Mouse (Mus musculus) embryonic facial prominence, embryonic 12.5 days (tissue): ENCODE data around the gene Aldh3a2. TPM values are rescaled to one million over a fixed set of nuclear protein-coding genes. Genes with fewer than 3 reads are reported as not detected.
"Not testable (repeated sequence)": the region's sequence is repeated elsewhere in the genome, so short reads cannot be mapped to it uniquely, and the experiment has no call there.

Experiments
- ATAC-seq: fragments of 200-750 bp; cut with Nextera tagmentation; 2 replicates; pipeline ENCODE4 v1.8.0; 2017; ENCODE audit not compliant: insufficient number of reproducible peaks, insufficient read depth, low FRiP score, low TSS enrichment
- H3K27ac ChIP-seq: fragments of 300-500 bp; sonication (generic); 2 replicates; pipeline ENCODE4 v1.5.1; 2016; ENCODE audit warnings: mild to moderate bottlenecking
- H3K27me3 ChIP-seq: fragments of 300-500 bp; sonication (generic); 2 replicates; pipeline ENCODE4 v1.6.1; 2016; ENCODE audit warnings: mild to moderate bottlenecking, moderate library complexity
- H3K36me3 ChIP-seq: fragments of 300-500 bp; sonication (generic); 2 replicates; pipeline ENCODE4 v1.6.1; 2016; ENCODE audit warnings: mild to moderate bottlenecking
- H3K4me1 ChIP-seq: fragments of 300-500 bp; sonication (generic); 2 replicates; pipeline ENCODE4 v1.6.1; 2016
- H3K4me2 ChIP-seq: fragments of 300-500 bp; sonication (generic); replicated peaks from 2 replicates; pipeline ENCODE4 v1.6.1; 2016; ENCODE audit warnings: mild to moderate bottlenecking, moderate library complexity
- H3K4me3 ChIP-seq: fragments of 300-500 bp; sonication (generic); 2 replicates; pipeline ENCODE4 v1.5.1; 2016; ENCODE audit warnings: mild to moderate bottlenecking
- H3K9ac ChIP-seq: fragments of 300-500 bp; sonication (generic); 2 replicates; pipeline ENCODE4 v1.6.1; 2016; ENCODE audit warnings: mild to moderate bottlenecking, moderate library complexity
- H3K9me3 ChIP-seq: fragments of 300-500 bp; sonication (generic); 2 replicates; pipeline ENCODE4 v1.6.1; 2016; ENCODE audit warnings: mild to moderate bottlenecking, moderate library complexity
- WGBS: fragments of 180-500 bp; shearing (Covaris S2); methylation state at CpG from one replicate; pipeline ENCODE4 v1.1.7; 2016; 5-methylcytosine and 5-hydroxymethylcytosine counted together
- polyA plus RNA-seq: library from polyadenylated mRNA; unstranded; fragments of >200 nt; fragmentation: Nextera tagmentation; extraction: Ambion mirVana; gene quantifications from 2 replicates; pipeline ENCODE4 v1.2.1, GENCODE M21; 2016

Gene Aldh3a2
- polyA plus RNA-seq, result 22.7 and 23.8 TPM in 2 replicates

DNA sequence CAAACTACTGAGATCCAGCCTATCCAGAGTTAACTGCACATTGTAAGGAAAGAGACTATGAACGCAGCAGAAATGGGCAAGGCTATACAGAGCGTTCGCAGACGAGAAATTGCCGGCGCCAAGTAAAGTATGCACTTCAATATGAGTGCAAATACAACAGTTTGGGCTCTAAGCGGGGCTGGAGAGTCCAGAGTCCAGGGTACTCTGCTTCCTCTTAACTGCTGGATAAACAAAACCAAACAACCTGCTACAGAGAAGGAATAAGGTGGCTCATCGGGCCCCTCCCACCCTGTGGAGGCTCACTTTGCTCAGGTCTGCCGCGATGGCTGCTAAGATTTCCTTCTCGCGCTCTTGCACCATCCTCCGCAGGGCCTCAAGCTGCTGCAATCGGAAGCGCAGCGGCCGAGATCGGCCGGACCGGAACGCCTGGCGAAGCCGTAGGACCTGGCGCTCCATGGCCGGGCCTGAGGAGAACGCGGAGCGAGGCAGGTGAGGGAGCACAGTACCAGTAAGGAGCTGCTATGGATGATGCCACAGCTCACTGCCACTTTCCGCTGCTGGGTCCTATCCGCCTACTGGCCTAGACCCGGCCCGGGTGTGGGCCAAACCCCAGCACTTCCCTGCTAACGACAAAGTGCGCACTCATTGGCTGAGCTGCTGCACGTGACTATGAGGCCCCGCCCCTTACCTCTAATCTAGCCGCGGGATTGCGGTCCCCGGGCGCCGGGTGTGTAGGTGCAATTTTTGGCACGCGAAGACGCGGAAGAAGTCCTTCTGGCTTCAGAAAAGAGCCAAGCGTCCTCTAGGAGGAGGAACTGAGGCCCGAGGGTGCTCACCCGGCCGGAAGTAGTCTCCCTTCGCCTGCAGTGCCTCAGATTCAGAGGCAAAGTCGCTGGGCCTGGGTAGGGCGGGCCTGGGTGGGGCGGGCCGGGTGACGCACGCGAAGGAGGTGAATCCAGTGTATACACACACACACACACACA is at the start of gene Aldh3a2:
Gene Aldh3a2, minus strand, starts transcription at position 914 of the 983 bp plus-strand sequence.
- no peaks in the 10 kb centered on the region for H3K27me3 ChIP-seq
- WGBS, result 1% methylated on average over 58 of the region's 58 CpGs
- peak within 1 kb of the TSS; percentile 69 for H3K4me3 ChIP-seq
- H3K36me3 ChIP-seq, result peaks cover 8% of the 10 kb centered on the region; the same call in 1 of the 2 replicates
- H3K9ac ChIP-seq, result peak within 1 kb of the TSS; percentile 76
- H3K9me3 ChIP-seq, result no peaks in the 10 kb centered on the region
- ATAC-seq, result peak; percentile 98
- peaks cover 6% of the 10 kb centered on the region; the same call in 1 of the 2 replicates for H3K4me1 ChIP-seq
- H3K4me2 ChIP-seq, result peak within 1 kb of the TSS; percentile 61
- peak within 1 kb of the TSS; percentile 91 for H3K27ac ChIP-seq

DNA sequence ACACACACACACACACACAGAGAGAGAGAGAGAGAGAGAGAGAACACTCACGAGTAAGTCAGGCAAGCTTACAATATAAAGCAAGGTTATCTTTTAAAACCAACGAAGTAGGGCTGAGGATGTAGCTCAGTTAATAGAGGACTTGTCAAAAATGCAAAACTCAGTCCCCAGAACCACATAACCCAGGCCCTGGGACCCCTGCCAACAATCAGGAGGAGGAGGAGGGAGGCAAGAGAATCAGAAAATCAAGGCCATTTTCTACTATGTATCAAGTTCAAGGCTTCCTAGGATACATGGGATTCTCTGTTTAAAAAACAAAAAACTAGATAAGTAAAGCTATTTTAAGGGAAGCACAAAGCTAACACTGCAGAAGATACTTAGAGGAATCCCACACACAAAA is 49.6 kb upstream of the Aldh3a2 start:
- Histone ChIP-seq H3K27me3 (no peaks in the 10 kb centered on the region), H3K9me3 (no peaks in the 10 kb centered on the region), H3K4me2 (no peak overlapping the region), H3K36me3 (no peaks in the 10 kb centered on the region), H3K9ac (no peak overlapping the region), H3K27ac (no peak overlapping the region), H3K4me1 (peaks cover 8% of the 10 kb centered on the region; the same call in 1 of the 2 replicates), H3K4me3 (no peak overlapping the region)
- 64% methylated on average over 2 of the region's 2 CpGs for WGBS
- no peak for ATAC-seq

DNA sequence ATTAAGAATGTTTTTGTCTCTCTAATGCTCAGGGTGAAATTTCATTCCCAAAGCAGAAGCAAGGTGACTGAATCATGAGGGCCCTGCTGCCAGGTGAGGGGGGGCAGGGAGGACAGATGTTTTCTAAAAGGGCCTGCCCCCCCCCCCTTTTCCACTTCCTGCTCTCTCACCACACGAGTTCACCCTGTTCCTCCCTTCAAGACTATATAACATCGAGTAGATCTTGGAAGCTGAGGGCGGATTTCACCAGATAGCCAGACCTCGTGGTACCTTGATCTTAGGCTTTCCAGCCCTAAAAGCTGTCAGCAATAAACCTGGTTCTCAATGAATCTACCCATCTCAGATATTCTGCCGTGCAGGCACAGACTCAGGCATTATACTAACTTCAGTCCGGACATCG is 43.1 kb upstream of the Aldh3a2 start:
- no peak overlapping the region for H3K4me3 ChIP-seq
- H3K9ac ChIP-seq, result no peak overlapping the region
- WGBS, result 63% methylated on average over 7 of the region's 7 CpGs
- H3K36me3 ChIP-seq, result no peaks in the 10 kb centered on the region
- no peaks in the 10 kb centered on the region; the same call in 1 of the 2 replicates for H3K27me3 ChIP-seq
- H3K9me3 ChIP-seq, result 0 out of 2 replicates have a peak, but pooled peaks cover 4% of the 10 kb centered on the region
- H3K27ac ChIP-seq, result no peak overlapping the region
- H3K4me2 ChIP-seq, result no peak overlapping the region
- no peak for ATAC-seq
- no peaks in the 10 kb centered on the region for H3K4me1 ChIP-seq

DNA sequence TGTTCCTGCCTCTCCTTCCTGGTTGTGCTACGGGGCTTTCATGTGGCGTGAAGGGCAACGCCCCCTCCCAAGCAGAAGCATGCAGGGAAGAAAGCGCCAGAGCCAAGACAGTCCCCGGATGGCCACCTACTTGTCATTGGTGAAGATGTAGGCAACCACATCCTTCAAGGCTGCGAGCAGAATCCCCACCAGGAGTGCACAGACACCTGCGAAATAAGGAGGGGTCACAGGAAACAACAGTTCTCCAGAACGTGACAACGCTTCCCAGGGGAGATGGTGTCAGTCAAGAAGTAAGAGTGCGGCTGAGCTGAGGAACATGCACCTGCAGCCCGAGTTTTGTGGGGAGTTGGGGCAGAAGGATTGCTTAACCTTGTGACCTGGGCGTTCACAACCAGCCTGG is 42.6 kb upstream of the Aldh3a2 start:
- Histone ChIP-seq H3K9me3 (0 out of 2 replicates have a peak, but pooled peaks cover 5% of the 10 kb centered on the region), H3K4me3 (no peak overlapping the region), H3K4me2 (no peak overlapping the region), H3K36me3 (no peaks in the 10 kb centered on the region), H3K9ac (no peak overlapping the region), H3K27me3 (no peaks in the 10 kb centered on the region; the same call in 1 of the 2 replicates), H3K4me1 (no peaks in the 10 kb centered on the region), H3K27ac (no peak overlapping the region)
- ATAC-seq, result no peak
- WGBS, result 52% methylated on average over 12 of the region's 12 CpGs

DNA sequence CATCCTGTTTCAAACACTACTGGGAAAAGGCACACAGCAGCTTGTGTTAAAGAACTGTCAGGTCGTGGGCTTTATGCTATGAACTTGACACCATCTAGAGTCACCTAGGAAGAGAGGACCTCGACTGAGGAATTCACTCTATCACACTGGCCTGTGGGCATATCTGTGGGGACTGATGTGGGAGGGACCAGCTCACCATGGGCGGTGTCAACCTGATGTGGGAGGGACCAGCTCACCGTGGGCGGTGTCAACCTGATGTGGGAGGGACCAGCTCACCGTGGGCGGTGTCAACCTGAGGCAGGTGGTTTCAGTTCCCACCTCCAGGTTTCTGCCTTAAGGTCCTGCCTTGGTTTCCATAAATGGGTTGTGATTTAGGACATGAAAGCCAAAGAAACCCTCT is 40.5 kb upstream of the Aldh3a2 start:
- H3K4me2 ChIP-seq, result no peak overlapping the region
- H3K27me3 ChIP-seq, result no peaks in the 10 kb centered on the region; the same call in 1 of the 2 replicates
- H3K9ac ChIP-seq, result no peak overlapping the region
- WGBS, result 33% methylated on average over 7 of the region's 7 CpGs
- no peaks in the 10 kb centered on the region for H3K4me1 ChIP-seq
- no peak overlapping the region for H3K4me3 ChIP-seq
- H3K9me3 ChIP-seq, result 0 out of 2 replicates have a peak, but pooled peaks cover 5% of the 10 kb centered on the region
- H3K27ac ChIP-seq, result no peak overlapping the region
- no peak for ATAC-seq
- no peaks in the 10 kb centered on the region for H3K36me3 ChIP-seq

DNA sequence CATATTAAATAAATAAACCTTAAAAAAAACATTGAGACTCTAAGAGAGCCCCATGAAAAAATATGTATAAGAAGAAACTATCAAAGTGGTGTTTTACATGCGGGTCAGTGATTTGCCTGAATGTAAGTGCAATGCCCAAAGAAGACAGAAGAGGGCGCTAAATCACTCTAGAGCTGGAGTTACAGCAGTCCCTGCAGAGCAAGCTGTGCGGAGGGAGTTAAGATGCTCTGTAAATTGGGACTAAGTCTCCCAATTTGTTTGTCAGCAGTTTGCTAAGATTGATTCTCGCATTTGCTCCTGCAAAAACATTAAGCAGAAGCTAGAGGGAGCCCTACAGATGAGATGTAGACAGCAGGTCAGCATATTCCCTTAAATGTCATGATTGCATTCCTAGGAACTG is 38.1 kb upstream of the Aldh3a2 start:
- Histone ChIP-seq H3K27ac (no peak overlapping the region), H3K4me3 (no peak overlapping the region), H3K9me3 (0 out of 2 replicates have a peak, but pooled peaks cover 5% of the 10 kb centered on the region), H3K36me3 (no peaks in the 10 kb centered on the region), H3K27me3 (no peaks in the 10 kb centered on the region; the same call in 1 of the 2 replicates), H3K4me1 (peaks cover 6% of the 10 kb centered on the region; the same call in 1 of the 2 replicates), H3K4me2 (no peak overlapping the region), H3K9ac (no peak overlapping the region)
- ATAC-seq, result no peak
- WGBS, result 79% methylated on average over 4 of the region's 4 CpGs

DNA sequence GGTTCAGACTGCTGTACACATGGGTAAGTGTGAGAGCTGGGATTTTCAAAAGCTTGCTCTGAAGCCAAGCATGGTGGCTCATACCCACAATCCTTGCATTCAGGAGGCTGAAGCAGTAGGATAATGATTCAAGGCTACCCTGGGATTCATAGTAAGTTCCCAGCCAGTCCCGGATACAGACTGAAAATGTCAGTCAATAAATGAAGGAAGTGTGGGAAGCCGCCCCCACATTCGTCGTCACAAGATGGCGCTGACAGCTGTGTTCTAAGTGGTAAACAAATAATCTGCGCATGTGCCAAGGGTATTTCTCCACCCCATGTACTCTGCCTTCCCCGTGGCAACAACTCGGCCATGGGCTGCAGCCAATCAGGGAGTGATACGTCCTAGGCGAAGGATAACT is 37.3 kb upstream of the Aldh3a2 start:
- 95% methylated on average over 6 of the region's 10 CpGs for WGBS

DNA sequence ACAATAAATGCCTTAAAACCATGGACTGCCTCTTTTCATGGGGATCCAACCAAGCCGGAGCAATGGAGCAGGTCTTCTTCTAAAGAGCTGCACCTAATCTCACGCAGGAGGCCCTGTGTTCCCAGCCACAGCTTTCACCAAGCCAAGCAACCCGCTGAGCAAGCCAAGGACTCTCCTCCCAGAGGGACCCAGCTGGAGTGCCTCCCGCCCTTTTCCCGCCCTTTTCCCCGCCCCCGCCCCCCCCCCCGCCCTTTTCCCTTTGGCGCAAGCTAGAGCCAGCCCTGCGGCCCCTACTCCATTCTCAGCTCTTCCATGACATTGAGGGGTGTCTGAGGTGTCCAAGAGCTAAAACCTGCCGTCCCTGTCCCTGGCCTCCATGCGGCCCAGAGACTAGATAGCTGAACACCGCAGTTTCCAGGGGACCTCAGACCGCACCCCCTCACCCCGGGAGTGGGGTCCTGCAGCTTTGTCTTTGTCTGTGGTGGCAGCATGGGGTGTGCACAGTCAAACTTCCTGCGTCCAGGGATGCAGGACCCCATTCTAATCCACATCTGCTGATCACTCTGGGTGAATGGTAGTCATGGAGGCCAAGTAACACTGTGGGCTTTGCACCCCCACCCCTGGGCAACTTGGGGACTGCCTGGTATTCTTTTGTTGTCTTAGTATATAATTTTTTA is 33.6 kb upstream of the Aldh3a2 start:
- Histone ChIP-seq H3K4me3 (no peak overlapping the region), H3K36me3 (no peaks in the 10 kb centered on the region), H3K9ac (no peak overlapping the region), H3K27ac (no peak overlapping the region), H3K4me1 (peaks cover 6% of the 10 kb centered on the region; the same call in 1 of the 2 replicates), H3K27me3 (no peaks in the 10 kb centered on the region), H3K4me2 (peak overlapping the region; percentile 31), H3K9me3 (0 out of 2 replicates have a peak, but pooled peaks cover 5% of the 10 kb centered on the region)
- no peak for ATAC-seq
- WGBS, result 32% methylated on average over 12 of the region's 16 CpGs

More for the DNA sequence above, 37.3 kb upstream of the Aldh3a2 start:
- not testable (repeated sequence) for H3K4me2 ChIP-seq, H3K4me3 ChIP-seq, H3K27ac ChIP-seq, H3K9me3 ChIP-seq, H3K9ac ChIP-seq, H3K27me3 ChIP-seq, H3K4me1 ChIP-seq, H3K36me3 ChIP-seq, ATAC-seq

DNA sequence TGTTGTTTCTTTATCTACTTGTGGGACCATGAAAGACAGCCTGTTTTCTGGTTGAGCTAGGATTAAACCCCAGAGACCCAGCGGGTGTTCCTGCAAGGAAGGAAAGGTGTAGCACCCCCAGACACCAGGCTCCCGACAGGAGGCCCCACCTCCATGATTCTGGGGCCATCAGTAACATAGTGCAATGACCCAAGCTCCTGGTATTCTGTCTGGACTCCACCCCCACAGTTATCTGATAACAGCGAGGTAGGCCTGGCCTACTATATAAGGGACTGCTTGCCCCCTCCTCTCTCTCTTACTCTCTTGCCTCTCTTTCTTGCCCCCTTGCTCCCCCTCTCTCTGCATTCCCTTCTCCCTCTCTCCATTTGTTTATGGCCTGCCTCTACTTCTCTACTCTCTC is 32.9 kb upstream of the Aldh3a2 start:
- Histone ChIP-seq H3K36me3 (no peaks in the 10 kb centered on the region), H3K27ac (no peak overlapping the region), H3K4me1 (peaks cover 6% of the 10 kb centered on the region; the same call in 1 of the 2 replicates), H3K9me3 (0 out of 2 replicates have a peak, but pooled peaks cover under 1% of the 10 kb centered on the region), H3K4me2 (peak overlapping the region; percentile 31; the same call in 1 of the 2 replicates), H3K27me3 (no peaks in the 10 kb centered on the region), H3K9ac (no peak overlapping the region), H3K4me3 (no peak overlapping the region)
- no peak for ATAC-seq
- 64% methylated on average over 3 of the region's 3 CpGs for WGBS

DNA sequence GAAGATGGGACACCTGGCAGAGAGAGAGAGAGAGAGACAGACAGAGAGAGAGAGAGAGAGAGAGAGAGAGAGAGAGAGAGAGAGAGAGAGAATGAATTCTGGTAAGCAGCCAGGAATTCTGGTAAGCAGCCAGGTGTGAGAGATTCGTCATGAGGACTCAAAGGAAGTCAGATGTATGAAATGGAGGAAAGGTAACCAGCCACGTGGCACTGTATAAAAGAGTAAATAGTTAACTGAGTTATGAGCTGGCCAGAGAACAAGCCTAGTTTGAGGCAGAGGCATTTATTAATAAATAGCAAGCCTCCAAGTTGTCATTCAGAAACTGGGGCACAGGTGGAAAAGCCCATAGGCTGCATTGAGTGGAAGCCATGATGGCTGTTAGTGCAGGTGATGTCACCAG is 30.6 kb upstream of the Aldh3a2 start:
- no peaks in the 10 kb centered on the region for H3K27me3 ChIP-seq
- H3K27ac ChIP-seq, result no peak overlapping the region
- H3K4me2 ChIP-seq, result no peak overlapping the region
- H3K4me1 ChIP-seq, result peaks cover 6% of the 10 kb centered on the region; the same call in 1 of the 2 replicates
- ATAC-seq, result no peak
- WGBS, result 79% methylated on average over 2 of the region's 2 CpGs
- H3K4me3 ChIP-seq, result no peak overlapping the region
- H3K9ac ChIP-seq, result no peak overlapping the region
- H3K9me3 ChIP-seq, result no peaks in the 10 kb centered on the region
- H3K36me3 ChIP-seq, result no peaks in the 10 kb centered on the region

DNA sequence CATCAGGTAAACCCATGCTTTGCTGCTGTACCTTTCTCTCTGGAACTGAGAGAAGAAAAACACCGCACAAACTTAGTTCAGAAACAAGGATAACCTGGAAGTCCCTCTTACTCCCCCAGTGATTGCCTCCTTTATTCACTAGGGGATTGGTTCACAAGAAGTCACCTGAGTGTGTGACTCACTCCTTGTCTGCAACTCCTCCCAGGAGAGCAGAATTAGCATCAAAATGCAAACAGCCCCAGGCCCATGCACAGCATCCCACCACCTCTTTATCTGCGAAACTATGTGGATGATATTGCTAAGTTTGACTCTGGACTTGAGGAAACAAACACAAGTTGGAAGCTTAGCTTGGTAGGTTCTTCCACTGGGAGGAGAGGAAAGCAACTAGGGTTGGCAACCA is 30.1 kb upstream of the Aldh3a2 start:
- Histone ChIP-seq H3K4me3 (no peak overlapping the region), H3K9ac (no peak overlapping the region)

More for the DNA sequence above, 30.1 kb upstream of the Aldh3a2 start:
- Histone ChIP-seq H3K4me2 (no peak overlapping the region), H3K9me3 (no peaks in the 10 kb centered on the region), H3K27me3 (no peaks in the 10 kb centered on the region), H3K27ac (no peak overlapping the region), H3K4me1 (peaks cover 6% of the 10 kb centered on the region; the same call in 1 of the 2 replicates), H3K36me3 (no peaks in the 10 kb centered on the region)
- 78% methylated on average over 2 of the region's 2 CpGs for WGBS
- ATAC-seq, result no peak
